Mouse (Mus musculus): ENCODE results near the gene Stk16. TPM values are rescaled to one million over a fixed set of nuclear protein-coding genes. Genes with fewer than 3 reads are reported as not detected.

The Stk16 gene
- total RNA-seq, 2 experiments from 2014 or later = 47.4 to 49.0 TPM

- no peak for DNase-seq (ENCODE audit: low spot score in 2 of 2)
Observed at GRCm38 (mm10) chr1:75211141-75211708, 587 bp downstream of the Stk16 start.

DNA sequence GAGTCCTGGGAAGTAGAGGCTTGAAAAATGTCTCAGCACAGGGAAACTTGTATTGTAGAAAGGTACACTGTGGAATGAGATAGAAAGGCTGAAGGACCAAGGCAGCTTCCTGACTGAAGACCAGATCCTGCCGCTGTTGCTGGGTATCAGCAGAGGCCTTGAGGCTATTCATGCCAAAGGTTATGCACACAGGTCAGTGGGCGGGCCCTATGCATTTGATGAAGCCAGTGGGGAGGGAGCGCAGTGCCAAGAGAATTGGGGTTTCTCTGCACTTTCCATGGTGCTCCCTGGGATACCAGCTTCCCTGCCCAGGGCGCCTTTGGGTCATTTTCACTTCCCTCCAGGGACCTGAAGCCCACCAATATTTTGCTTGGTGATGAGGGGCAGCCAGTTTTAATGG, 1.9 kb downstream of the Stk16 start:
- DNase-seq (ENCODE audit: low spot score in 2 of 2) = no peak

DNA sequence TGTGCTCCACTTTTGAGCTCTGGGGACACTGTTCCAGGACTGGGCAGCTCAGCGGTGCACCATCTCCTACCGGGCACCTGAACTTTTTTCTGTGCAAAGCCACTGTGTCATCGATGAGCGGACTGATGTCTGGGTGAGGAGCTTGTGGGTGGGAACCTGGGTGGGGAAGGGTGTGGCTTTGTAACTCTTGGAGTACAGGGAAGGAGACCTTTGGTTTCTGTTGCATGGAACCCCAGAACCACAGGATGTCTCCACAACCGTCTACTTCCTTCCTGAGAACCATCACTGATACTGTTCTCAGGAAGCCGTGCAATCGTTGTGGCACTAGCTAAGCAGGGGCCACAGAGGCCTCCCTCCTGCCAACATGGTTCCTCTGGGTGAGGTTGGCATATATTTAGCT, 2.5 kb downstream of the Stk16 start:
- no peak for DNase-seq (ENCODE audit: low spot score in 2 of 2)

- DNase-seq (ENCODE audit: low spot score in 2 of 2) = no peak
Observed at GRCm38 (mm10) chr1:75214442-75214841, 3.8 kb downstream of the Stk16 start.

DNA sequence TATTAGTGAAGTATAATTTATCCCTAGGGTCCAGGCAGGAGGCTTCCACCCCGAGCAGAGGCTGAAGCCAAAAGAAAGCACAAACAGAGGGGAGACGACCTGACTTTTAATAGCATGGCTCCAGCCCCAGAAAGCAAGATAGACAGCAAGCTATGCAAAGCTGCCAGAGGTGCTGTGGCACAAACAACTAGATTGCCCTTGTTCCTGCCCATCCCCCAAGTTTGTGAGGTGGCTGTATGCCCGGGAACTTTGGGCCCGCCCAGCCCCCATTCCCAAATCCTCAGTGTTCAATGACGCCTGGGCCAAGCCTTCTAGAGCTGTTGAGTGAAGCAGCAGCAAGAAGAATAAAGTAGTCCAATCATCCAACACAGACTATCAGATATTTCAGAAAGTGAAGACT, 4.2 kb downstream of the Stk16 start:
- DNase-seq (ENCODE audit: low spot score in 2 of 2) = no peak

- no peak for DNase-seq (ENCODE audit: low spot score in 2 of 2)
Observed at GRCm38 (mm10) chr1:75215785-75216184, 5.1 kb downstream of the Stk16 start.

DNA sequence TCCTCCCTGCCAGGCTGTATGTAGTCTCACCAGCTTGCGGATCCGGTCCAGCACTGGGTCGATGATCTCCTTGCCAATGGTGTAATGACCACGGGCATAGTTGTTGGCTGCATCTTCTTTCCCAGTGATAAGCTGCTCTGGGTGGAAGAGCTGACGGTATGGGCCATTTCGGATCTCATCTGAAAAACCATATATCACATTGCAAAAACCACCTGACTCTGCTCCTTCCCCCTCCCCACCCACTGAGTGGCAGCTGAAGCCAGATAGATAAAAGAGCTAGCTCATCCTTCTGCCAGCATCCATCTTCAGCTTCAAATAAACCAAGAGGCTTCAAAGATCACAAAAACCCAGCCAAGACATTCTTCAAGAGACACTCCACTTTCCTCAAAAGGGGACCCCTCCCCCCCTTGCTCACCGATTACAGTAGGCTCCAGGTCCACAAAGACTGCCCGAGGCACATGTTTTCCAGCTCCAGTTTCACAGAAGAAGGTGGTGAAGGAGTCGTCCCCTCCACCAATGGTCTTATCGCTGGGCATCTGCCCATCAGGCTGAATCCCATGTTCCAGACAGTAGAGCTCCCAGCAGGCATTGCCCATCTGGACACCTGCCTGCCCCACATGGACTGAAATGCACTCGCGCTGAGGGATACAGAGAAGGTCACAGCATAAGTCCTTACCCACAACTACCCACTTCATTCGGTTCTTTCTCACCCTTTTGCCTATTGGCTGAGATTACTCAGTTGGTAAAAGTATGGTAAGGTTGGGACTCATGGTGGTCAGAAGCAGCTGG, 6.4 kb downstream of the Stk16 start:
- DNase-seq (ENCODE audit: low spot score in 2 of 2) = no peak

DNA sequence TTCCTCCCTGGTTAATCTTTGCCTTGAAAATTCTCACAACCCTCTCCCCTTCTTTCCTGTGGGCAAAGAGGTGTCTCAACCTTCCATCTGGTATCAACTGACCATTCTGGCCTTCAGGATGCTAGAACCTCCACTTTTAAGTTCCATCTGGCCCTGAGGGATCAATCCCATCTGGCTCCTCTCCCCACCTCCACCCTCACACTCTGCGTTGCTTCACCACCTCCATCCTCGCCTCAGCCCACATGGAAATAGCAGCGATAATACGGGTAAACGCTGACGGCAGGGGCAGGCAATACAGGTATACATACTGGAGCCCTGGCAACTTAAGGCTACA, 7.2 kb downstream of the Stk16 start:
- no peak for DNase-seq (ENCODE audit: low spot score in 2 of 2)

DNA sequence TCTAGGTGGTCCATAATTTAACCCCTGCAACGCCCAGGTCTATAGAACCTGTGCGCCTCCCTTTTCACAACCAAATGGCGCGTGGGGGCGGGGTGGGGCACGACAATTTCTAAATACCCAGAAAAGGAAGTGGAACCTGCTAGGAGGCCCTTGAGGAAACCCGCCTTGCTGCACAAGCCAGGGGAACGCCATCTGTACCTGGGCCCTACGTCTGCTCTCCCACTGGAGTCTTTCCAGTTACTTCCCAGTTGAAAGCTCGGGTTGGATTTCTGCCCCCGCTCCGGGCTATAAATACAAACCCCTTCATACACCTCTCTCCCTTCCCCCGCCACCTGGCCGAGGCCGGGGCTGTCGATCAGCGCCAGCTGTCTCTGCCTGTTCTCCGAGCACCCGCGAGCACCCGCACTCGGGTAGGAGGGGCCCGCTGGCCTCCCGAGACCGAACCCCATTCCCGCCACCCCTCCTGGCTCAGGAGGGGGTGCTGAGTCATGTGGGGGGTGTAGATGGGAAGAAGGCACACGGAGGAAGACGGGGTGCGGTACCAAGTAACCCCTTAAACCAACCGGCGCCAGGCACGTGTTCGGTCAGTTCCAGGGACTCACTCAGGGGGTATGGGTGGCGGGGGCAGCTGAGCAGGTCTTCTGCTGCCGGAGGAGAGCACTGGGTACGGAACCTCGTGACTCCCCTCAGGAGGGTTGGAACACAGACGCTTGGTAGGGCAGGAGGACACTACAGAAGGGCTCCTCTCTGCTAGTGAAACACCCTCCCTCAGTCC, 7.8 kb downstream of the Stk16 start:
- peak in 1 of 2 experiments; percentile 51 for DNase-seq (ENCODE audit: low spot score in 2 of 2)

DNA sequence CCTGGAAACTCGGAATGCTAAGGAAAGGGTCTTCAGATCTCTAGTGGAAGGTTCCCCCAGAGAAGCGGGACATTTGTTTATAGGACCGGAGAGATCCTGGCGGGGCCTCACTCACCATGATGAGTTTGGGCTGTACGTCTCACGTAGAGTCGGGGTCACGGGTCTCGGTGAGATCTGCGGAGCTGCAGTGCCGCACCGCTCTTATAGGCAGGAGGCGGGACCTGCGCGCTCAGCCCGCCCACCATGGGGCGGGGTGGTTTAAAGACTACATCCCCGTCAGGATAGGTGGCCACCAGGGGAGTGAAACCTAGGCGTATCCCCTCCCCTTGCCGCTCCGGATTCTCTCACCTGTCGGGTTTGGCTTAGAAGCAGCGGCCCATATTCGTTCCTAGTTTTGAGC, 8.4 kb downstream of the Stk16 start:
- peak in 1 of 2 experiments; percentile 69 for DNase-seq (ENCODE audit: low spot score in 2 of 2)

GRCm38 (mm10) chr1:75219531-75219930, 8.9 kb downstream of the Stk16 start, which contains the start of gene Tuba4a:
Tuba4a (minus strand) TSS chr1:75219865.
- DNase-seq (ENCODE audit: low spot score in 2 of 2) = no peak

DNA sequence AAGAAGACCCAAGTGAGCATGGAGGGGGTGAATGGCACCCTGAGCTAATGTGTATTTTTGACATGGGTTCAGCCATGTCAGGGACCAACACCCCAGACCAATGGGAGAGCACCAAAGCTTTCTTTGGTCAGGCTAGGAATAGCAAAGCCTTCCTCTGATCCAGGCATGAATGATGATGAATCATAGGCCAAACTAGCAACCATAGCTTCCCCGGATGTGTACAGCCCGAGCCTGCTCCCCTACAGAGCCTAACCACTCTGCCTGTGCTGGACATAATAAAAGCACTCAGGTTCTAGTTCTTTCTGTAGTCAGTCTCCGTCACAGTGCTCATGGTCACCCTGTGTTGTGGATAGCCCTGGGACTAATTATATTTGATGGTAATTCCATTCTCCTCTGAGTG, 10.9 kb downstream of the Stk16 start:
- DNase-seq (ENCODE audit: low spot score in 2 of 2) = no peak

GRCm38 (mm10) chr1:75222926-75223325, 12.3 kb downstream of the Stk16 start:
- DNase-seq (ENCODE audit: low spot score in 2 of 2) = no peak

DNA sequence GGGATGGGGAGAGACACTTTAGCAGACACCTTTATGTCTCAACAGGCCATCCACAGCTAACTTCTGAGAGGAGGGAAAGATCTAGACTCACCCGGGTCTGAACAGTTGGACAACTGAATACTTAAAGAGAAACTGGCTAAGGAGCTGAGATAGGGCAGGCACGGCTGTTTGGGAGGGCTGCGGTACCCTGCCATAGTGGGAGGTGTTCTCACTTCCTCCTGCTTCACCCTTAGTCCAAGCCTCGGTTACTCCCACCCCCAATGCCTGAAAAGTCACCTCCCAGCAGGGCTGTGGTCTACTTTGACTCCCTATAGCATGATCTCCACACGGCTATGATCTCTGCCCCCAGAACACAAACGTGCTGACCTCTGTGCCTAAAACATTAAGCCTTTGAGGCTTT, 12.9 kb downstream of the Stk16 start:
- DNase-seq (ENCODE audit: low spot score in 2 of 2) = no peak

GRCm38 (mm10) chr1:75225473-75225872, 14.8 kb downstream of the Stk16 start:
- no peak for DNase-seq (ENCODE audit: low spot score in 2 of 2)

DNA sequence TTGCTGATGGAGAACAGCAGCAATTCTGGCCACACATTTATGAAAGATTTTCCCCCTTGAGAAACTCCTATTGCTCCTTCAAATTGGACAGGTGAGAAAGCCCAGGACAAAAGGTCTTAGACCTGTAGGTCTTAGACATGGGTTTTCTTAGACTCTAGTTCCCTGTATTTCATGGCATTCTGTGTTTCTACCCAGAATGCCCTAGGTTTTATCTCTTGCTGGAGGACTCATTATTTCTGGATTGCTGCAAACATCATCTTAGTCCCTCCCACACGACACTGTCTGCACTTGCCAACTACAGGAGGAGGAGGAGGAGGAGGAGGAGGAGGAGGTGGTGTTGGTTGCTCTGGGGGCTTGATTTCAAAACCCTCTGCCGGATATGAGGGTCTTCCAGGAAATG, 15.5 kb downstream of the Stk16 start:
- DNase-seq (ENCODE audit: low spot score in 2 of 2) = no peak

GRCm38 (mm10) chr1:75227653-75228052, 17.0 kb downstream of the Stk16 start:
- no peak for DNase-seq (ENCODE audit: low spot score in 2 of 2)

DNA sequence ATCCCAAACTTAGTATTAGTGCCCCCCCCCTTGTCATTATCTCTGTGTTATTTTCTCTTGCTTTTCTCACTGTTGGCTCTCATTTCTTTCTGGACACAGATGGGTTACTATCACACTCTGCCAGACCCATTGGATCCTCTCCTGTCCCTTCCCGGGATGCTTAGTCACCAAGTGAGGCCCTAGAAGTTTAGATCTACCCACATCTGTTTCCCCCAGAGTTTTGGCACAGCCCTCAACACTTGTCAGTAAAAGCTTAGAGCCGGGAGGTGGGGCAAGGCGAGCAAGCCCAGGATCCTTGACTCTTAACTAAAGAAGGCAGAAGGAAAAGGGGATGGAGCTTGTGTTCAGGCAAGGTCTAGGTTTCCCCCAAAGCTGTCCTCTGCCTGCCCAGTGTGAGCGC, 18.5 kb downstream of the Stk16 start:
- no peak for DNase-seq (ENCODE audit: low spot score in 2 of 2)

- DNase-seq (ENCODE audit: low spot score in 2 of 2) = peak in 1 of 2 experiments; percentile 6
Observed at GRCm38 (mm10) chr1:75230335-75230994, 19.8 kb downstream of the Stk16 start.

DNA sequence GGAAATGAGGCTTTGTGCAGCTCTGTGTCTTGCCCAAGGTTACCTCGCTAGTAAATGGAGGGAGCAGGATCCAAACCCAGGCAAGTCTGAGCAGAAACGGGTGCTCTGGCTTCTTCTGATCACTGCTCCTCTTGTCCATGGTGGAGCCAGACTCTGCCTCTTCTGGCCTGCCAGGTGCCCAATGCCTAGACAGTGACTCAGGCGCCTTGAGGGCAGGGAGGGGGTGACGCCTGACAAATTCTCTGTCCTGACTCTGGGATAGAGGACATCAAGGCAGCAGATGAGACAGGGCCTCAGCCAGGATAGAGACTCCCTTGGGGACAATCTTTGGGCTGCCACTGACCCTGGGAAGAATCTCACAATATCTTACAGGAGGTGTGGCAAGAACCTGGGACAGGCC, 20.6 kb downstream of the Stk16 start:
- peak in 1 of 2 experiments; percentile 5 for DNase-seq (ENCODE audit: low spot score in 2 of 2)

DNA sequence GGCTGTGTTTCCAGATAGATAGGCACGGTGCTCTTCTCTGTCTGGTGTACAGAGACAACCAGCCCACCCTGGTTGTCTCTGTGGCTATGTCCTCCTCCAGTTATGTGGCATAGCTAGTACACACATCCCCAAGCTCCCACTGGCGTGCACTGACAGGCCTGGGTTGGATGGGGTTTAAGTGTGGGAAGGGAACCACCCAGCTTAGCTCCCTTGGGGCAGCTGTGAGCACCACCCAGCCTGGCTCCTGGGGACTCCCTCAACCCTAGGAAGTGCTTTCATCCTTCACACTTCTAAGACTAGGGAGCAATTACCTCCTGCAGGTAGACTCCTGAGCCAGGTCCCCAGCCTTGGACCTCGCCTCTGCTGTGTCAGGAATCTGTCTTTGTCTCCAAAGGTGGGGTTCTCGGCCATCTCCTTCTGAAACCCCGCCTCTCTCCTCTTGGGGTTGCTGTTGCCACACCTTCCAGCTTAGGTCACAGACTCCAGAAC, 21.1 kb downstream of the Stk16 start, which contains the start of gene A630095N17Rik:
Gene A630095N17Rik, minus strand, starts transcription at position 439 of the 489 bp plus-strand sequence.
- DNase-seq (ENCODE audit: low spot score in 2 of 2) = no peak
